Mouse (Mus musculus) right cerebral cortex, postnatal 4 days (tissue): Measurements from ENCODE around the gene Pskh1.

Experiments used
- DNase-seq: peaks from one replicate; pipeline ENCODE4 v3.0.0-alpha.2; 2022

Pskh1 gene

DNA sequence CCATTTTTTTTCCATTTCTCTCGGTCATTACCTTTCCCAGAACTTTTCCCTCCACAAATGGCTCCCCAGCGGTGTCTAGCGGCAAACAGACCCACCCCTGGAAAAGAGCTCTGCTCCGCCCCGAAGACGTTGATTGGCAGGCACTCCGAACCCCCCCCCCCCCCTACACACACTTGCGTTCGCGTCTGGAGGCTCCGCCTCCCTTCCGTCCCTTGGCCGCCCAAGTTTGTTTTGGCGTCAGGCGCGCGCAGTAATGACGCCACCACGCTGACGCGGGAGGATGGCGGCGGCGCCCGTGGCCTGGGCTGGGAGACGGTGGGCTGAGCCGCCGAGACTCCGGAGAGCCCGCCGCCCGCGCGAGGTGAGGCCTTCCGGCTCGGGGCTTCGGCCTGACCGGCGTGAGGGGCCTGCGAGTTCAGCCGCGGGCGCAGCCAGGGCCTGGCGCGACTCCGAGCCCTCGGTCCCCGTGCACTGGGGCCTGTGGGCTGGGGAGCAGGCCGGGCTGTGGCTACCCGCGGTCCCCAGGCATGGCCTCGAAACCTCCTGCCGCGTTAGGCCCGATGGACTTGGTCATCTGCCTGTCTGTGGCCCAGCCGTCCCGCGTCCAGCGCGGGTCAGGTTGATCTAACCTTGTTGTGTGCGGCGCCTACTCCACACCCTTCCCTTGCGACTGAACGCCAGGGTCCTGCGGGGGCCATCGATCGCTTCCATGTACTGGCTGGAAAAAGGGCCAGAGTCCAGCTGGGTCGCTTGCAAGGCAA is at the start of gene Pskh1:
Gene Pskh1 (plus strand): TSS at position 262 of the 761 bp plus-strand sequence.
- DNase-seq, result peak; percentile 94

- DNase-seq, result no peak
Observed at GRCm38 (mm10) chr8:105850611-105851010, 49.6 kb upstream of the Pskh1 start.

GRCm38 (mm10) chr8:105851651-105852143 is 48.5 kb upstream of the Pskh1 start:
- peak; percentile 86 for DNase-seq

DNA sequence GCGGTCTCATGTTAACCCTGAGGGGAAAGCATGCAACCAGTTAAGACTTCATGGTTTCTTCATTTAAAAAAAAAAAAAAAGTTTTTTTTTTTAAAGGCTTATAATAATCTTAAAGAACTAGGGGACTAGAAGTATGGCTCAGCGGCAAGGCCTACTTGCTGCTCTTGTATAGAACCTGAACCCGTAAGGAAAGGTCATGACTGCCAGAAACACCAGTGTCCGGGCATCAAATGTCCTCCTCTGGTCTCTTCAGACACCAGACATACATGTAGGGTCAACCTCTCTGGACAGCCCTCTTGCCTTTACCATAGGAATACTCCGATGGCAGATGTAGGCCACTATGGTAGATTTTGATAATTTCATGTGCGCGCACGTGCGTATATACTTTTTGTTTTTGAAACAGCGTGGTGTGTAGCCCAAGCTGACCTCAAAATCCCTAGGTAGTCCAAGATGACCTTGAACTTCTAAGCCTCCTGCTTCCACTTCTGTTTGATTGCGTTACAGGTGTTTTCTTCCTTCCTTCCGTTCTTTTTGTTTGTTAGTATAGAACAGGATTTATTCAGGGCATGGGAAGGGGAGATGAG is 48.0 kb upstream of the Pskh1 start:
- no peak for DNase-seq

GRCm38 (mm10) chr8:105853178-105853577 is 47.1 kb upstream of the Pskh1 start, which contains the start of gene Cenpt:
Gene Cenpt (minus strand): TSS chr8:105853278.
- no peak for DNase-seq

DNA sequence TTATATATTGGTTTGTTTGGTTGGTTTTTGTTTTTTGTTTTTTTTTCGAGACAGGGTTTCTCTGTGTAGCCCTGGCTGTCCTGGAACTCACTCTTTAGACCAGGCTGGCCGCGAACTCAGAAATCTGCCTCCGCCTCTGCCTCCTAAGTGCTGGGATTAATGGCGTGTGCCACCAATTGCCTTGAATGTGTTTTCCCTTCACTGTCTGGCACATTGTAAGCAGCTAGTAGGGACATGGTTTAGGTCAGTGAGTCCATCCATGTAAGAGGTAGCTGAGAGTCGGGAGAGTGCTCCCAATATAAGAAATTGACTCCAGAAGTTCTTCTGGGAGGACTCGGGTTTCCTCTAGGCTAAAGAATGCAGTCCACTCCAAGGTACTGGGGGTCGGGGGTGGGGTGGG is 45.9 kb upstream of the Pskh1 start:
- peak; percentile 9 for DNase-seq

DNA sequence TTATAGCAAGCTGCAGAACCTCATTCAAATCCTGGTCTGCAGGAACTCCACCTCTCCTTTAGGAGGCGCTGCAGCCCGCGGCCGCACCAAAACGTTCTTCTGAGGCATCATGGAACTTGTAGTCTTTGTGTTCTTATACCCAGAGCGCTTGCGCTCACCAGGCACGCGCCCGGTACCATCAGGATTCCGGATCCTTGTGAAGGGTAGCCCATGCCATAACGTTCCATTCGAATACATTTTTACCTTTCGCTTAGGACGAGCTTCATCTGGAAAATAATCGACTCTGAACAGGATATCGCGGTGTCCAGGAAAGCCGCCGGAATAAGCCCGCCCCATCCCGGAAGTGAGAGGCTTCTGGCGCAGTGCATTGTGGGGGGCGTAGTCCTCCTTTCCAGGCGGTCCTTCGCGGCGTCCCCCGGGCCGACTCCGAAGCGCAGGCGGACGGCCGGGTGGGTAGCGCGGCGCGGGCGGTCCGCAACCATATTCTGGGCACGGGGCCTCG is 45.5 kb upstream of the Pskh1 start, which contains the start of gene Thap11:
Gene Thap11 (plus strand): TSS at position 418 of the 502 bp plus-strand sequence.
- DNase-seq, result peak; percentile 89

GRCm38 (mm10) chr8:105855248-105856167 is 44.7 kb upstream of the Pskh1 start:
- DNase-seq, result peak; percentile 60

DNA sequence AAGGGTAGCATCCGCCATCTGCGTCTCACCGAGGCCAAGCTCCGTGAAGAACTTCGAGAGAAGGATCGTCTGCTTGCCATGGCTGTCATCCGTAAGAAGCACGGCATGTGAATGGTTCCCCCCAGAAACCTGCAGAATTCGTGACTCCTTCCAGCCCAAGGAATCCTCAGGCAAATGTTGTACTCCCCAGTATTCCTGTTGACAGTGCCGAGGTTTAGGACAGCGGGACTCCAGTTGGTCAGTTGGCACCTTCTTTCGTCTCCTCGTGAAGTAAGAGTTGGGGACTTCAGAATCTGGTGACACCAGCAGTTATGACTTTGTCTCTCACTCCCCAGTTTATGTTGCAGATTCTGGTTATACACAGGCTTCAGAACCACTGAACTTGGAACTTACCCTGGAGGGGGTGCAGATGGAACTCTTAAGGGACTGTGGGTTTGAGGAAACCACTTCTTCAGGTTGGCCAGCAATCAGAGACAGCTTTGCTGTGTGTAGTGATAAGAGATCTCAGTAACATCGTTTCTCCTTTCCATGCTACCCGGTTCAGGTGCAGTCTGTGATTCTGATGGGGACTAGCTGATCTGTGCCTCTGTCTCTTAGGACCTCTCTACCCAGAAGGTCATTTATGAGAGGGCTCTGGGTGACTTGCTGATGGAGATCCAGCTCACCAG is 43.9 kb upstream of the Pskh1 start:
- DNase-seq, result no peak

DNA sequence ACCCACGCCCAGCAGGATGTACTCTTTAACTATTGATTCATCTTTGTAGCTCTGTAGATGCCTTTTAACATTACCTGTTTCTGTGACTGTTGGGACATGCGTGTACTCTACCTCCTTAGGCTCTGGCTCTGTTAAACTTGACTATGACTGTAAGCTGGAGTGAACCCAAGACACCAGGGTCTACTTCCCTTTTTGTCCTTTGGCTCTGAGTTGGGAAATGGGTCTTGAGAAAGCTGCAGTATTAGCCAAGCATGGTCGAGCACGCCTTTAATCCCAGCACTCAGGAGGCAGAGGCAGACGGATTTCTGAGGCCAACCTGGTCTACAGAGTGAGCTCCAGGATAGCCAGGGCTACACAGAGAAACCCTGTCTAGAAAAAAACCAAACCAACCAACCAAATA is 41.7 kb upstream of the Pskh1 start:
- no peak for DNase-seq

GRCm38 (mm10) chr8:105859314-105859713 is 40.9 kb upstream of the Pskh1 start:
- DNase-seq, result no peak

DNA sequence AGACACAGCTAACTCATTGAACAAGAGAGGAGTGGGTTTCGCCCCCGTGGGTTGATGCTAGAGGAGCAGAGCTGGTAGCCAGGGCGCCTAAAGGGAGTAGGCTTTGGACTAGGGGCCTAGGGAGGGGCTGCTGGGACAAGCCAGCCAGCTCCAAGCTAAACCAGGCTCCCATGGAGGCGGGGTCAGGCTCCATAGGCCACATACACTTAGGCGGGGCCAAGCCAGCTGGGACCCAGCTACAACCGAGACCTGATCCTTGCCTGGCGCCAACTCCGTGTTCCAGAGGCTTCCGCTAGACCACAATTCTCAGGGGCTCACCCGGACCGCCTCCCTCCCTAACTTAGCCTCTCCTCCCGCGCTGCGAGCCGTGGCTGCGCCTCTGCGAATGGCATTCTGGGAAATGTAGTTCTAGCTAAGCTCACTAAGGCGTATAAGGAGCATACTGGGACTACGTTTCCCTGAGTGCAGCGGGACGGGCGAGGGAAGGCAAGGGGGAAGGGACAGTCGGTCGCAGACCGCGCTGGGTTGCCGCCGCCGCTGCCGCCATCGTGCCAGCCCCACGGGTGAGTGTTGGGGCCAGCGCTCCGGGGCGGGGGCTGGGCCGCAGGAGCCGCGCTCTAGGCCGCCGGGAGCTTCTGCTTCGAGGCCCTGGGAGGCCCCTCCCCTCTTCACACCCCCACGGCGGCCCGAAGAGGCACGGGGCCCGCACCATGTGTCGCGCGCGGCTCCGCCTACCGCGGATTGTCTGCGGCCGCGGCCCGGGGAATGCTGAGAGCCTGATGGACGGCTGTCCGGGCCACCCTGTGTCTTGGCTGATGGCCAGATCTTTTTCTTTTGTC is 39.9 kb upstream of the Pskh1 start, which contains the start of gene Nutf2:
Gene Nutf2 (plus strand): TSS at position 438 of the 839 bp plus-strand sequence.
- DNase-seq, result peak; percentile 83

GRCm38 (mm10) chr8:105861951-105862350 is 38.3 kb upstream of the Pskh1 start:
- no peak for DNase-seq

GRCm38 (mm10) chr8:105866364-105867029 is 33.7 kb upstream of the Pskh1 start:
- no peak for DNase-seq

DNA sequence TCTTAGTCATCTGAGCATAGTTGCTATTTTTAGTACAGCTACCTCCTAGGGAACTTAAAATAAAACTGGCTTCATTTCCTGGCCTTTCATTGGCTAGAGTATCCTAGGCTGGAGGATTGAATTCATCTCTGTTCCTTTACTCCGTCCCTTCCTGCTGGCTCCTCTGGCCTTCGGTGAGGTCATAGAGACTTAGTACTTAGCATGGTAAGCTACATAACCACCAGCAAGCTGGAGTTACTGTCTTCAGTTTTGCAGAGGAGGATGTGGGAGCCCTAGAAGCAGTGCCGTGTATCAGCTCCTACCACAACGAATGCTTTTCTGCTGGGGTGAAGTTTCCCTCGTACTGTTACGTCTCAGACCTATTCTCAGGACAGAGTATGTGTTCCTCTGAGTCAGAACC is 25.9 kb upstream of the Pskh1 start:
- no peak for DNase-seq

DNA sequence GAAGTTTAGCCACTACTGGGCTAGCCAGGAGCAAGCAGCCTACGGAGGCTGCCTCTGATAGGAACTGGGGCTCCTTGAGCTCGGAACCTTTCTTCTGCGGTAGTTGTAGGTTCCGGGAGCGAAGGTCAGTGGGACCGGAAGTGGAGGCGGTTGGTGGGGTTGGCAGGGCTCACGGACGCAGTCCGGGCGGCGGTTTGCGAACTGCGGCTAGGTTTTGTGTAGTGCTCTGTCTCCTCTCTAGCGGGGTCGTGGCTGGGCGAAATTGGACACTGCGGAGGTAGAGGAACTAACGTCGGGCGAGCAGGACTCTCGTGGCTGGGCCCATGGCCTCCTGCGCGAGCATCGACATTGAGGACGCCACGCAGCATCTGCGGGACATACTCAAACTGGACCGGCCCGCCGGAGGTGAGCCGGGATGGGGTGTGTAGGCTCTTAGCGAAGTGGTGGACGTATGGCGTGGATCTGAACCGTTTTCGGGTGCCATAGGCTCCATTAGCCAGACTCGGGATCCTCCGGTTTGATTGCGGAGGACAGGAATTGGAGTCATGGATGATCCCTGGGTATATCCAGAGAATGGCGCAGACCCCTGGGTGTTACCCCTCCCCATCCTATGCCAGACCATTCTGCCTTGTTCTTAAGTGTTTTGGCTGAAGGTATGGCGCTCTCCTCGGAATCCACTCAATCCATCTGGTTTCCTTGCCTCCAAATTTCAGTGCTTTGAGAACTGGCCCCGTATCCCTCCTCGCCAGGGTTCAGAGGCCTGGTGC is 19.3 kb upstream of the Pskh1 start, which contains the start of gene Edc4:
Gene Edc4 (plus strand): TSS at position 128 of the 767 bp plus-strand sequence.
- DNase-seq, result peak; percentile 84

- no peak for DNase-seq
Observed at GRCm38 (mm10) chr8:105889756-105890465, 10.3 kb upstream of the Pskh1 start.

- DNase-seq, result no peak
Observed at GRCm38 (mm10) chr8:105890870-105891269, 9.4 kb upstream of the Pskh1 start.

GRCm38 (mm10) chr8:105892432-105892831 is 7.8 kb upstream of the Pskh1 start:
- peak; percentile 29 for DNase-seq
